Mouse (Mus musculus): Measurements from ENCODE around the gene Mgll.

Gene Mgll

GRCm38 (mm10) chr6:88803051-88803450 lies 78.8 kb downstream of the Mgll start:
- no peak for DNase-seq (ENCODE audit: low spot score)

DNA sequence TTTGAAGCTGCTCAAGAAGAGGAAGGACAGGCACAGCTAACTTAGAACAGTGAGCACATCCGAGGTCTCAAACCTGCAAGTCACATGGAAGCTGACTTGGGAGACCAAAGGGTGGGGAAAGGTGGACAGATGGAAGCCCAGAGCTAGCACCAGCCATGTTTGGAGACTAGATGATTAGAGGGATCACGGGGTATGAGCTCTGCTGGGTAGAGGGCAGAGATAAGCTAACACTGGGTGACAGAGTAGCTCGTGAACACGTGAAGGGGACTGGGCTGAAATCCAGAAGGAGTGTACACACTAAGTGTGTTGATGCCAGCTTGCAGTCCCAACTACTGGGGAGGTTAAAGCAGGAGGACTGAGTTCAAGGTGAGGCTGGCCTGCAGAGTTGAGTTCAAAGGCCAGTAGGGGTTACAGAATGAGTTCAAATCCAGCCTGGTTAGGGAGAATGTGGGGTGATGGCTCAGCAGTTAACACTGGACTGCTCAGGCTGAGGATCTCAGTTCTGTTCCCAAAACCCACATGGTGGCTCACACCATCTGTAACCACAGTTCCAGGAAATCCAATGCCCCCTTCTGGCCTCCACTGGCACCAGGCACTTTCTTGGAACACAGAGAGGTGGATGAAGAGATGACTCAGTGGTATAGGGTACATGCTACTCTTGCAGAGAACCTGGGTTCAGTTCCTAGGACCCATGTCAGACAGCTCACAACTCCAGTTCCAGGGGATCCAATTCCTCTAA lies 79.9 kb downstream of the Mgll start:
- no peak for DNase-seq (ENCODE audit: low spot score)

DNA sequence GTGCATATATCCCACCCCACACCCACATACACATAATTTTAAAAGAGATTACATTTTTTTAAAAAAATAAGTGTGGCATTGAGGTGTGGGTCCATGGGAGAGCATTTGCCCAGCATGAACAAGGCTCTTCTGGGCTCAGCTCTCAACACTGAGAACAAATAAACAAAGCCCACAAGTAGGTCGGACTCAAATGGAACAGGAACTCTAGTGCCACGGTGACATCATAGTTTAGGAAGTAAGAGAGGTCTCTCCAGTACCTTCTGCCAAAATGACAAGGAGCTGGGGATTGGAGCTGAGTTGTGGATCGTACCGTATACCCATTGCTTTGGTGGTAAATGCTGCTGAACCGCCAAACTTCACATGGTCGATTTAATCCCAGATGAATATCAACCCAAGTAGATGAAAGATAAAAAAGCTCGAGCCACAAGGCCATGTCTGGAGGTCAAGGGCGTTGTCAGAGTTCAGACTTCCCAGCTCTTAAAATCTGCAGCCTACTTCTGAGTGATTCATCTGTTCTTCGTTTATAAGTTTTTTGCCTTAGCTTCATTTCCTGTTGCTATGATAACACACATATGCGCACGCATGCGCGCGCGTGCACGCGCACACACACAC lies 80.9 kb downstream of the Mgll start:
- DNase-seq (ENCODE audit: low spot score), result no peak

- DNase-seq (ENCODE audit: low spot score), result no peak
Measured at GRCm38 (mm10) chr6:88809091-88810037, 85.2 kb downstream of the Mgll start.

DNA sequence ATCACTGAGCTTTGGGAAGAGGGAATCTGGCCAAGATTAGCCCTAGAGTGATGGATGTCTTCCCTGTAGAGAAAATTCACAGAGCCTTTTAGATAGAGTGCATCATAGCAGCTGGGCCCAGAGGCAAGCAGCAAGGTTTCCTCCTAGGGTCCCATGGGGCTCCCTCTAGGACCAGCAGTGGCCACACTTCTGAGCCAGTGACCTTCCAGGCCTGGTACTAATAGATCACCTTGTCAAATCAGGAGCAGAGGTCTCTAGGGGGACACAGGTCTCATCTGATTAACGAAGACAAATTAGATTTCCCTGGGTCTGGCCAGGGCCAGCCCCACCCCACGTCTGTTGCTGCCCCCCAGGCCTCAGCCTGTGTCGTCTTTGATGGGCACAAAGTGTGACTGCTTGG lies 86.1 kb downstream of the Mgll start:
- no peak for DNase-seq (ENCODE audit: low spot score)

DNA sequence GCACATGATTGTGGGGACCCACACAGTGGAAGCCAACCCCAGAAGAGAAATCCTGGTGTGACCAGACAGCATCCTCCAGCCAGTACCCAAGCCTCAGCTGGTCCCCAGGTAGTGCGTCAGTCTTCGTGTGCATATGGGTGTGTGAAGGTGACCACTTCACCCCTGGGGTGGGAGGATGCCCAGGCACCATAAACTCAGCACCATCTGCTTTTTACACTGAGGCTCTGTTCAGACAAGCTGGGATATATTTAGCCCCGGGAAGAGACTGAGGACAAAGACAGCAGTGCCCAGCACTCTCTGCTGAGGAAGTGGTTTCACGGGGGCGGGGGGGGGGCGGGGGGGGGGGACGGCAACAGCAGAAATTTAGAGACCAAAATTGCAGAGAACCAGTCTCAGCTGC lies 87.2 kb downstream of the Mgll start:
- DNase-seq (ENCODE audit: low spot score), result no peak

DNA sequence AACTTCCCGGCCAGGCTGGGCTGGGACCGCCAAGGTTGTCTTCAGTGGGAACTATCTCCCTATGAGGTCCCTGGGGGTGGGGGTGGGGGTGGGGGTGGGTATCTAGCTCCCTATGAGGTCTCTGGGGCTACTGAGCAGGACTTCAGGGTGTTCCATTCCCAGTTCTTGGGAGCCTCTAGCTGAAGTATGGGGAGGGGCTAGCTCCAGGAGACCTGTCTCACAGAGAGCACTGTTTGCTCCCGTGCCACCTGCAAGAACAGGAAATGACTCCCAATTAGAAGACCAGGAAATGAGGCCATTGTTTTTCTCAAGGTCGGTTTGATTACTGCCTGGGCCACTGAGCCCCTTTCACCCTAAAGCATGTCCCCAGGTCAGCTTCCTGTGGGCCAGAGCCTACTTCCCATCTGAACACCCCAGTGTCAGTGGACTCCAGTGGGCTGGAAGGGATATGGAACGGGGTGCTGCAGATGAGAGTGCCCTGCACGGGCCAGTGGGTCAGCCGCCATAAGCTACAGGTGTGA lies 87.7 kb downstream of the Mgll start:
- DNase-seq (ENCODE audit: low spot score), result no peak

- DNase-seq (ENCODE audit: low spot score), result peak; percentile 81
Measured at GRCm38 (mm10) chr6:88812886-88813285, 88.7 kb downstream of the Mgll start.

GRCm38 (mm10) chr6:88813832-88814231 lies 89.6 kb downstream of the Mgll start:
- no peak for DNase-seq (ENCODE audit: low spot score)

DNA sequence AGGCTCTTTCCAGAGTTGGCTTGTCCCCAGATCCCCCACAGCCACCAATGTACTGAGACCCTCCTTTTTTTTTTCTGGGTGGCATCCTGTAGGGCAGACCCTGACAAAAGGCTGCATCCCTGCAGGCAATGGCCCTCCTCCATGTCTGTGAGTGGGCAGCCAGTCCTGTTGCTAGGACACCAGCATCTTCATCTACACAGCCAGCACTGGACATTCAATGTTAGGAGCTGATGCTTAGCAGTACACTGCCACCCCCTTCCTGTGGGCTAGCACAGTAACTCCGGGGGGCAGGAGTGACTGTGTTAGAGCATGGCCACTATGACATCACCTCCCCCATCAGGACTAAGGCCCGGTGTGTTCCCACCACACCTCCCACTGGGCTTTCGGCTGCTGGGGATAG lies 90.8 kb downstream of the Mgll start:
- no peak for DNase-seq (ENCODE audit: low spot score)

DNA sequence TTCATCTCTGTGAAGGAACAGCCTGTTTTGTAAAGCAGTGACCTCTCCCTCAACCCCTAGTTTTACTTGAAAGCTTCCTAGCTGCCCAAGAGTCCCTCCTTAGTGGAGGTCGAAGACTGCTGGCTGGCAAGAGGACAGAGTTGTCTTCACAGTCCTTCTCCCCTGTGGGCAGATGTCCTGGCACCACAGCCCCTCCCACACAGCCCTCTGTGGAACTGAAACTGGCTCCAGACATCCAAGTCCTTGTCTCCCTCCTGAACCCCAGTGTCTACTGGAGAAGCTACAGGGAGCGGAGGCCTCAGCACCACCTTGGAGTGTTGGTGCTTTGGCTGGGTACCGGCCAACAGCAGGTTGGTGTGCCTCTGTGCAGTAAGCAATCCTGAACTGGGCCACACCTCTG lies 91.3 kb downstream of the Mgll start:
- DNase-seq (ENCODE audit: low spot score), result no peak

GRCm38 (mm10) chr6:88816913-88817312 lies 92.7 kb downstream of the Mgll start:
- no peak for DNase-seq (ENCODE audit: low spot score)

DNA sequence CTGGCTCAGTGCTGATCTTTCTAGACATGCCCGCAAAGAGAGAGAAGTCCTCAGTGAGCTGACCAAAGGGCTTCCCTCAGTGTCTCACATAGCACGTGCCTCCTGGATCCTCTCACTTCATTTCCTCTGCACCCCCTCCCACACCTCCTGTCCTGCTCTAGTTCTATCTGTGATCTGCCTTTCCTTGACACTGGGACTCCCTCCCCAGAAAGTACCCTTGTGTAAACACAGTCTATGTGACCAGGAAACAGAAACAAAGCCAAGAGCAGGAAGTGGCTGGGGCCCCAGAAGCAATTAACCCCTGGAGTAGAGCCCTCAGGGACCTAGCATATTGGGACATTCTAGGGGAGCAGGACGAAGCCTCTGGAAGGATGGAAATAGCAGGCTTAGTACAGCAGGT lies 96.6 kb downstream of the Mgll start:
- DNase-seq (ENCODE audit: low spot score), result no peak

- DNase-seq (ENCODE audit: low spot score), result no peak
Measured at GRCm38 (mm10) chr6:88821294-88821693, 97.1 kb downstream of the Mgll start.

DNA sequence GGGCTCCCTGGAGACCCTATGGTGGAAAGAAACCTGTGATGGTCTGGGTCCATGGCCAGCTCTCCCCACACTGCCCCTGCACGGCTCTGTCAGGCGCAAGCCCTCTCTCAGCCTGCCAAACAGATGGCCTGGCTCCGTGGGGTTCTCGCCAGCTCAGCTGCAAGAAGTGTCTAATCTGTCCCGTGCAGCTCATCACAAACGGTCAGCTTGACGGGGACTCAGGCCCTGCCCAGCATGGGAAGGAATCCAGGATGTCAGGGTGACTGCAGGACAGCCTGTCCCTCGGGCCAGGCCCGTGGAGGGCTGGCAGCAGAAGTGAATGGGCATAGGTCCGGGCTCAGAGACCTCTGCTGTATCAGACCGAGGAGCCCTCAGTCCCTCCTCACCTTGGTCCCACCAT lies 97.7 kb downstream of the Mgll start:
- no peak for DNase-seq (ENCODE audit: low spot score)

DNA sequence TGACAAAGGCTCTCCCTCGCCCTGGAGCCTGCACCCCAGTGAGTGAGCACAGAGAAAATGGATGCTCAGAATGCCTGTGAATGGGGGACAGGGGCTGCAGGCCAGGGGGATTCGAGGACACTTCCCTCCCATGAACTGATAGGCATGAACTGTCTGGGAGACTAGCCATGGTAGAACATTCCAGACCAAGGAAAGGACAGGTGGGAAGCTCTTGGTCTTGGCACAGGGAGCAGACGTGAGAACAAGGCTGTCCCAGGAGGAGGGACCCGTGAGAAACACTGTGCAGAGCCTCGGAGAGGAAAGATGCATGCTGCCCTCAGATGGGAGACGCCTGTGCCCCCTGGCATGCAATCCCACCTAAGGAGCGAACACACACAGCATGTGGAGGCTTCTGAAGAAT lies 100.0 kb downstream of the Mgll start:
- no peak for DNase-seq (ENCODE audit: low spot score)

DNA sequence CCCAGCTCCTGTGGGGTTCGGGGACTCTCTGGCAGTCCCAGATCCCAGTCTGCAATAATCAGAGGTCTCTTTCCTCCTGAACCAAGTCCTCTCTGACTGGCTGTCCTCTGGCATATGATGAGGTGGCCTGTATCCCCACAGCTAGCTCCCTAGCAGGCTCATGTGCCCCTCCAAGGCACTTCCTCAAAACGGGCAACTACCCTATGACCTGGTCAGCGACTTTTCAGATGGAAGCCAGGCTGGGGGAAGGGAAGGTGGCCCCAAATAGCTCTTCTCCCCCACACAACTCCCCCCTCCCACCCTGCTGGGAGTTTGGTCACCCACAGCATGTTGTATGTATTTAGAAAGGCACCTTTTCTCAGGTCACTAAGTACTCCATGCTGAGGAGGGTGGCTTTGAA lies 101.9 kb downstream of the Mgll start:
- no peak for DNase-seq (ENCODE audit: low spot score)

DNA sequence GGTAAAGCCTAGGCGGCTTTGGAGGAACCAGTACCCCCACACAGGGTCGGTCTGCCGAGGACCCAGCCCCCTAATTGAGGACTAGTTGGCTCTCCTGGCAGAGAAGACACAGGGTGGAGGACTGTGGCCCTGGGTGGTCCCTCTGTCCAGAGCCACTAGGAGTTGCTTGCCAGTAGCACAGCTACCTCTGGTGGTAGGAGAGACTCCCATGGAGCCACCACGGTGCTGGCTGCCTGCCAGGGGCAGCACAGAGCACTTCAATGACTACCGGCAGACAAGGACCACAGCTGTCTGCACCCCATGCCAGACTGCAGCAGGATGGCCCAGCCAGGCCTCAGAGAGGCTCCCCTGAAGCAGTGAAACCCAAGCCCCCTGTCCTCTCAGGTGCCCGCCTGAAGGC lies 102.3 kb downstream of the Mgll start:
- peak; percentile 73 for DNase-seq (ENCODE audit: low spot score)

- DNase-seq (ENCODE audit: low spot score), result no peak
Measured at GRCm38 (mm10) chr6:88826965-88827364, 102.8 kb downstream of the Mgll start.

DNA sequence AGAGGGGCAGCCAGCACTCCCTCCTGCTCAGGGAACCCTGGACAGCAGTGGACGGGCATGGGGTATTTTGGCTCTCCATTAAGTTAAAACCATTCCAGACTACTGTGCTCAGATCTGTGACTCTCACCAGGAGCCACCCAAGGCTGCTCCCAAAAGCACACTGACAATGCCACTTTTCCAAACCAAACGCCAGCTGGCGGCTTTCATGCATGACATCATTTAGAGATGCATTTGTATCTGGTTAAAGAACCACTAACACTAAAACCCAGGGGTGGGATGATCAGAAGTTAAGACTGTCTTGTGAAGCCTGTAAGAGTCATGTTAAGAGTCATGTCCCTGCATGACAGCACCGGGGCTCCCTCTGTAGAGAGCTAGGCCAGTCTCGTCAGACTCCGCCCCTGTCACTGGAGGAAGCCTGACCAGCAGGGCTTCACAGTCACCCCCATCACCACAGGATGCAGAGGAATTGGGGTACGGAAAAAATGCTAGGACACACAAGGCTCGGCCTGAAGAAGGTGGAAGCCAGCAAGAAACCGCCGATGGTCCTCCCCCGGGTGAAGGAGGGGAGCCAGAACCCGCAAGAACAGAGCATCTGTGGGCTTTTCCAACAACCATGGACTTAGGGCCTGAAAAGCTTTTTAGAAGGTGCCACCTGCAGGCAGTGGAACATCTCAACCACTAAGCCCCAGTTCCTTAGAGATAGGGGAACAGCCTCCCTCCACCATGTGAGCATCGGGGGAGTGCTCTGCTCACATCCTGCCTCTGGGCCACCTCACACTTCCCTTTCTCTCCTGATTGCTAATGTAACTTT lies 103.4 kb downstream of the Mgll start:
- DNase-seq (ENCODE audit: low spot score), result no peak

DNA sequence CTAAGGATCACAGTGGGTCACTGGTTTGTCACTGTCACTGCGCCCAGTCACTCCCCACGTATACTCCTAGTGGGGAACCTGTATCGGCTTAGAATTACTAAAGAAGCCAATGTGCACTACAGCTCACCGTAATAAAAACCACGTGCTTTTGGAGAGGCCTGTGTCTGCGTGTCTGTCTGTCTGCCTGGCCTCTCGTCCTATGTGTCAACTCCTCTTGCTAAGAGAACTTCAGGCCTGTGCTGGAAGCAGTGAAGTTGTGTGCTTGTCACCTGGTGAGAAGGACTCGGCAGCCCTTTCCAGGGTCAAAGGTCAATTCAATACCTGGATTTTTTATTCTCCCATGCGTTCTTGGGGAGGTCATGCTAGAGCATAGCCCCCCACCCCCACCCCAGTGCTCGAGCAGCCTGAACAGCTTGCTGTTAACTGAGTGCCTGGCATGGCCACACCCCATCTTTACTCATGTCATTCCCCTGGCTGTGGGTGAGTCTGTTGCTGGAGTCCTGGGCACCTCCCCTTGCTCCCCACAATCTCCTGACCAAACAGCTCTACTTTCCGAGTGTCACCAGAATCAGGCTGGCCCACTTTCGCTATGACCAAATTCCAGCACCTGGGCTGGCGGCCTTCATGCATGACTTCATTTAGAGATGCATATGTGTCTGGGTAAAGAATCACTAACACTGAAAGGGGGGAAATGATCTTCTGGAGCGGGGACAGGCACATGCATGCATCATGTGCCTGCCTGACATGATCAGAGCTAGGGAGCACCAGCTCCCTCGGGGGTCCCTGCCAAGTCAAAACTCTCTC lies 104.2 kb downstream of the Mgll start:
- no peak for DNase-seq (ENCODE audit: low spot score)

All from retina, embryonic 14.5 days (tissue).